Mouse (Mus musculus) heart, adult 9 months (tissue): ENCODE measurements around the gene Hmcn1.

Experiments used
- DNase-seq, 2 experiments: peaks; one replicate each; pipeline ENCODE4 v3.0.0; 2022; ENCODE audit warnings: low spot score in 2 of 2

The Hmcn1 gene

GRCm38 (mm10) chr1:150878421-150878820, 114.8 kb downstream of the Hmcn1 start:
- DNase-seq = no peak

DNA sequence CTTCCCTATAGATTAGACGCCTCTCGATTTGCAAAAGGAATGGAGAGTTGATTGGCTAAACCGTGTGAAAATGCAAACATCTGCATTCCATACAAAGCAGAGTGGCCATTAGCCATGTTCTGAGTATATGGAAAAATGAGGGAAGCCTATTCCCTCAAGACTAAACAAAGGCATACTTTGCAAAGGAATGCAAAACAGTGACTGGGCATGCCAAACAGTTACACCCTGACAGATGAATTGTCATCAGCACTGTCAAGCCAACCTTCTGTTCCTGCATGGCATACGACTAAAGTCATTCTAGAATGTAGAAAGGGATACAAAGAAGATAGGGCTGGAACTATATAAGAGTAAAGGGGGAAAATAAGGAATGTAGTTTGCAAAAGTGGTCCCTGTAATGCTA, 115.3 kb downstream of the Hmcn1 start:
- no peak for DNase-seq

DNA sequence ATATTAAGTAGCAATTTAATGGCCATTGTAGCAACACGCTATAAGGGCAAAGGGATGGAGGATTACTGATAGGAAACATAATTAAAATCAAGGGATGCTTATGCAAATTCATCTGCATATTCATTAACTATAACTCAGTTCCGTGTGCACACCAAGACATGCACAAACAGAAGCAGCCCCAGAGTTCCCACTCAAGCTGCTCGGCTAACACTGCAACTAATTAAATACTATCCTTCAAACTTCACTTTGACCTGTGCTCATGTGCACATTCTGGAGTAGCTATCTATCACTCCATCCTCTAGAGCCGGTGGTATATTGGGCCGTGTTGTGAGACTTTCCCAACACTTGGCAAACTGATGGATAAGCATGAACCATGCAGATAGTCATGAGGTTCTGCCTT, 119.2 kb downstream of the Hmcn1 start:
- no peak for DNase-seq

GRCm38 (mm10) chr1:150873231-150873630, 120.0 kb downstream of the Hmcn1 start:
- peak; percentile 45 to 55 for DNase-seq

- DNase-seq = no peak
Observed at GRCm38 (mm10) chr1:150872105-150872504, 121.1 kb downstream of the Hmcn1 start.

GRCm38 (mm10) chr1:150869189-150869588, 124.0 kb downstream of the Hmcn1 start:
- no peak for DNase-seq

DNA sequence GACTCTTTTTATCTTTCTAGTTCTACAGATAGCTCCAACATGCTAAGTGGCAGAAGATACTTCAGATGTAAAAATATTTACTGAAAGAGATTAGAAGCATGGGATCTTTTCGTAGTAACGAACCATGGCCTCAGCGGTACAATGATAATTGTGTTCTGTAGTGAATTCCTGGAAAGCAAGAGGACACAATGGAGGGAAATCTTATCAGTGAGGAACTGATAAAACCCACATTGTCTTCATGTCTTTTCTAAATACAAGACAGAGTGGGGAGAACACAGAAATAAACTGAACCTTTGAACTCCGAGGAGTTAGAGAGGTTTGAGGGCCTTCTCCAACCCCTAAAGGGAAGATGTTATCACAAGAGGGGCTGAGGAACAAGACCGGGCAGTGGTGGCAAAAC, 126.6 kb downstream of the Hmcn1 start:
- no peak for DNase-seq

- DNase-seq = no peak
Observed at GRCm38 (mm10) chr1:150857779-150858178, 135.5 kb downstream of the Hmcn1 start.

DNA sequence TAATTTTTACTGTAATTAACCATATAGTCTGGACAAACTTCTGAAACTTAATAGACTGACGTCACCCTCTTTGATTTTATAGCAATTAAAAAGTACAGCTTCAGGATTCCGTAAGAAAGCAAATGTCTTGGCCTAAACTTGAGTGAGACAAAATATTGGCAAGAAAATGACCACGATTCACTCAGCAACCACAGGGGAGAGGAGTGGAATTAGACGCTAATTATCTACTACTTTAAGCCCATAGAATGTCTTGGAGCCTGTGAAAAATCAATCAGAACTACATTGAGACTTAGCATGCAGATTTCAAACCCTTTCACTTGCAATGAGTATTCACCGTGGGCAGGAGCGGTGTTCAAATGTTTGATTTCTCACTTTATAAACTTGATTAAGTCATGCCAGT, 159.8 kb downstream of the Hmcn1 start:
- no peak for DNase-seq

DNA sequence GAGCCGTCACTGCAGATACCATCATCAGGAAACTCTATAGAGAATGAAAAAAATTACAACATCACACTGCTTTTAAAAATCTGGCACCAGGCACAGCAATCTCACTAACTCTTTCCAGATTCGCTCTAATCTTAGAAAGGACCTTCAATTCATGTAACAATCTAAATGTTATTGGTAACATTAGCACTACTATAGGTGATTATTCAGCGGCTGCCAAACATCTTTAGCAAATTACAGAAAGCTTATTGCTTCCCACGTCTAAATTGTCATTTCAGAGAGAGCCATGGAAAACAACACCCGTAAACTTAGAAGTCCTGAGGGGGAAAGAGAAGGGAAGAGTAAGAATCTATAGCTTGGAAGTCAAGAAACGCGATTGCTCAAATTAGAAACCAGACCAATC, 163.4 kb downstream of the Hmcn1 start:
- DNase-seq = no peak

DNA sequence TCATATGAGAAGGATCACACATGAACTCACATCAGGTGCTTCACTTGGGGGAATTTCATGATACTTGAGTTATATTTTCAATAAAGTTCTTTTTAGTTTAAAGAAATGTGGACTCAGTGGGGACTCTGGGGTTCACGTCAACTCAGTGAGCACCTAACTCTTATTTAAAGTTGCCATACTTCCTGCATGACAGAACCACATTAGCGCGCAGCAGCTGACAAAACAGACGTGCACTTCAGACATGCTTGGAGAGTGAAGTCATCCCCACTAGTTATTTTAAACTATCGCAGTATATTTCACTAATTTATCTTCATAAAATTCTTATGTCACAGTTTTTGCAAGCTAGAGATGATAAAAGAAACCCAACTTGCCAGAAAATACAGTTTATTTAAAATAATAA, 166.1 kb downstream of the Hmcn1 start:
- no peak for DNase-seq

- no peak for DNase-seq
Observed at GRCm38 (mm10) chr1:150824334-150825005, 168.8 kb downstream of the Hmcn1 start.

- DNase-seq = no peak
Observed at GRCm38 (mm10) chr1:150816035-150816807, 177.0 kb downstream of the Hmcn1 start.

GRCm38 (mm10) chr1:150814917-150815316, 178.3 kb downstream of the Hmcn1 start:
- DNase-seq = no peak

DNA sequence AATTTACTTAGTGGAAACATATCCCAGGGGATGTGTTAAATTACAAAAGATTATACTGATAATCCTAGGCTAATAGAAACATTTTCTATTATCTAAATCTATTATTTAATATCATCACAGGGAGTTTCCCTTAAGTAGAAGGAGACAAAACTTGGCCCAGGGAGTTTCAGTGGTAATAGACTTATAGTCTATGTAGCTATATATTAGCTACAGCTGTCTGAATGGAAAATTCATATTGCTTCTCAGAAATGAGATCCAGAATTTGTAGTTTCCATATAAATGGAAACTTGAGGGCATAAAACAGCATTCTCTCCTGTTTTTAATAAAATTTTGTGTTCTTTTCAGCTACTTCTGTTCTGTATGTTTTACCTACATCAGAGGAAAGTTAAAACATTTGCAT, 179.9 kb downstream of the Hmcn1 start:
- DNase-seq = no peak

DNA sequence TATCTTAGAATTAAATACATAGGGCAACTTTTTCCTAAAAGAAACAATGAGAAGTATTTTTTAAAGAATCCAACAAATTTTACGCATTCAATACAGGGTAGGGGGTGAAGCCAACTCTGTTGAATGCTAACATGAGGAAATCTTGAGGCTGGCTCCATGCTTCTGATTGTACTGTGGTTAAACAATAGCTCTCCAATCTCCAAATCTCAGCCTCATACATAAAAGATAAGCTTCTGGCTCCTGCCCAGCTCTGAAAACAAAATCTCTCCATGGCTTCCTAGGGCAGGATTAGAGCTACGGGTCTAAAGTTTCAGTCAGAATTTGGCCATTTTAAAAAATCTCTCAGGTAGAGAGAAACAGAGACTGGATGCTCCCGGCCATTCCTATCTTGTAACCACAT, 186.4 kb downstream of the Hmcn1 start:
- DNase-seq = no peak

DNA sequence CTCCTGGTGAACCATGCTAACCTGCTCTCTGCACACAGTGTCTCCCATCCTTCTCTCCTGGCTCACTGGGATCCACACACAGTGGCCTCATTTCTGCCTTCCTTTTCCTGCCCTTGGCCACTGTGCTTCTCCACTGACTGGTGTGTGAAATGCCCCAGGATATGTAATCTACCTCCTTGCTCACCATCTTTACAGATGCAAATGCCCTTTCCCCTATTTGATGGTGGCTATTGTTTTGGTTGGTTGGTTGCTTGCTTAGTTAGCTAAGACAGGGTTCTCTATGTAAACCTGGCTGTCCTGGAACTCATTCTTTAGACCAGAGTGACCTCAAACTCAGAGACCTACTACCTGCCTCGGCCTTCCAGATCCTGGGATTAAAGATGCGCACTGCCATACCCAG, 187.8 kb downstream of the Hmcn1 start:
- DNase-seq = no peak

GRCm38 (mm10) chr1:150804235-150805099, 188.8 kb downstream of the Hmcn1 start:
- DNase-seq = no peak

GRCm38 (mm10) chr1:150802642-150803041, 190.6 kb downstream of the Hmcn1 start:
- no peak for DNase-seq

DNA sequence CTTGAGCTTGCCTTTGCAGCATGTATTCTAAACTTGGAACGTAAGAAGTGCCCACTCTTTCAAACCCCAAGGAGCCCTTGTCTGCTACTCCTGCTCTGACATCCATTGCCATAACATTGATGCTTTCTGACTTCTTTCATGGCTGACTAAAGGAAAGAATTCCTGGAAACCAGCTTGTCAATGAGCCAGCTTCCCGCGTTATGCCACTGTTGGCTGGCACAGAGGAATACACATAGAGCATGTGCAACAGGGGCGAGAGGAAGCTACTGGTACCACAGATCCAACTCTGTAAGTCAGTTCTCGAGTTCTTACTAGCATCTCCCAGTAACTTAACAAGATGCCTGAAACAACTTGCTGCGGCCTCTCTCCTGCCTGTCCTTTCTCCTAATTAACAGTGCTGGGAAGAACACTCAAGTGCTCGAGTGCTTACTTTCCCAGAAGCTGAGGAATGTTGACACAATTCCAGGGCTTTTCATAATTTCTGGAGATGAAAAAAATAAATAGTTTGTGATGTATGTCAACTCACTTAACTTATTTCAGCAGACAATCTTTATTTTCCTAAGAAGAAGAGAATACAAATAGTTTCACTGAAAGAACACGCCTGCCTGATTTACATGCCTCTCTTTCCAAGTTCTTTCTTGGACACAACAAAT, 192.5 kb downstream of the Hmcn1 start:
- no peak for DNase-seq

GRCm38 (mm10) chr1:150798651-150799050, 194.6 kb downstream of the Hmcn1 start:
- no peak for DNase-seq

DNA sequence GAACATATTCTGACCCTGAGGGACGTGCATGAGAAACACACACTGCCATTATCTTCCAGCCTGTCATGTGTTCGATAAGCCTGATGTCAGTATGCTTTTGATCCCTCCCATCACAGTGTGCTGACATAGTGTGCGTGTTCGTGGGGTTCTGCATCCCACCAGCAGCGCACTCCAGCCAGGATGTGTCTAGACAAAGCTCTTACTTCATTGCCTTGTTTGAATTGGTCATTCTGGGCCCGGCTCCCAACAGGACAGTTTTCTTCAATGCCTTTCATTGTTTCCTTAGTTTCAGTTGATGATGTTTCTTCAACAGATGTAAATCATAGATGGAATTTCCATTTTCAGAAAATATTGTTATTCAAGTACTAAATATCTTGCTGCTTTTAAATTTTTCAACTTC, 206.5 kb downstream of the Hmcn1 start:
- DNase-seq = no peak
